Mouse (Mus musculus) megakaryocyte, adult 5-6 weeks (primary cell): Measurements from ENCODE around the gene Pcolce. TPM values are rescaled to one million over a fixed set of nuclear protein-coding genes. Genes with fewer than 3 reads are reported as not detected.

Experiments
- total RNA-seq, 2 experiments: library from RNA; stranded (forward) in 1 of 2; stranded (reverse) in 1 of 2; fragments of 153-499, 151-499 nt in 1 of 2; fragments of 221-1000, 200-1000 nt in 1 of 2; gene quantifications; 2 replicates each; pipeline versions ENCODE4 v1.2.3 to v1.2.4; 2015 to 2017

Gene Pcolce
- total RNA-seq, 2 experiments from 2014 or later: 0.40 to 0.51 TPM

Other genes with a start within 250 kb of the Pcolce start
- 0.04 TPM in 1 of 2 replicates, not detected in the other for gene Zan, start 136.7 kb downstream of the Pcolce start, total RNA-seq (2015)
- gene Zan, start 136.7 kb downstream of the Pcolce start, total RNA-seq (2017): not detected in 2 replicates
- gene Pop7, start 111.3 kb downstream of the Pcolce start, total RNA-seq (2015): 20.4 and 27.5 TPM in 2 replicates
- 11.9 and 14.9 TPM in 2 replicates for gene Pop7, start 111.3 kb downstream of the Pcolce start, total RNA-seq (2017)
- 8.3 and 8.5 TPM in 2 replicates for gene Gigyf1, start 95.2 kb downstream of the Pcolce start, total RNA-seq (2015)
- gene Gigyf1, start 95.2 kb downstream of the Pcolce start, total RNA-seq (2017): 5.6 and 5.9 TPM in 2 replicates
- gene Epo, start 80.5 kb downstream of the Pcolce start, total RNA-seq (2015): not detected in 2 replicates
- gene Epo, start 80.5 kb downstream of the Pcolce start, total RNA-seq (2017): not detected in 2 replicates
- 393 and 449 TPM in 2 replicates for gene Gnb2, start 80.3 kb downstream of the Pcolce start, total RNA-seq (2015)
- gene Gnb2, start 80.3 kb downstream of the Pcolce start, total RNA-seq (2017): 377 and 389 TPM in 2 replicates
- gene Actl6b, start 60.3 kb downstream of the Pcolce start, total RNA-seq (2015): not detected in 2 replicates
- gene Actl6b, start 60.3 kb downstream of the Pcolce start, total RNA-seq (2017): not detected in 2 replicates
- 0.89 and 1.0 TPM in 2 replicates for gene Tfr2, start 43.9 kb downstream of the Pcolce start, total RNA-seq (2015)
- gene Tfr2, start 43.9 kb downstream of the Pcolce start, total RNA-seq (2017): 1.3 and 2.5 TPM in 2 replicates
- 60.5 and 64.2 TPM in 2 replicates for gene Mospd3, start 12.7 kb downstream of the Pcolce start, total RNA-seq (2015)
- 6.4 and 10.6 TPM in 2 replicates for gene Mospd3, start 12.7 kb downstream of the Pcolce start, total RNA-seq (2017)
- gene Fbxo24, start 15.2 kb upstream of the Pcolce start, total RNA-seq (2015): 0.18 TPM in 1 of 2 replicates, not detected in the other
- gene Fbxo24, start 15.2 kb upstream of the Pcolce start, total RNA-seq (2017): 0.37 TPM in 1 of 2 replicates, not detected in the other
- 76.5 and 93.0 TPM in 2 replicates for gene Lrch4, start 15.3 kb upstream of the Pcolce start, total RNA-seq (2015)
- 57.1 and 66.7 TPM in 2 replicates for gene Lrch4, start 15.3 kb upstream of the Pcolce start, total RNA-seq (2017)
- gene Gm20605, start 15.4 kb upstream of the Pcolce start, total RNA-seq (2015): 8.1 and 10.2 TPM in 2 replicates
- 5.7 and 18.8 TPM in 2 replicates for gene Gm20605, start 15.4 kb upstream of the Pcolce start, total RNA-seq (2017)
- 59.9 and 97.5 TPM in 2 replicates for gene Sap25, start 27.6 kb upstream of the Pcolce start, total RNA-seq (2015)
- 27.8 and 35.6 TPM in 2 replicates for gene Sap25, start 27.6 kb upstream of the Pcolce start, total RNA-seq (2017)
- gene Irs3, start 31.9 kb upstream of the Pcolce start, total RNA-seq (2015): not detected in 2 replicates
- not detected in 2 replicates for gene Irs3, start 31.9 kb upstream of the Pcolce start, total RNA-seq (2017)
- gene Agfg2, start 70.9 kb upstream of the Pcolce start, total RNA-seq (2015): 19.3 and 19.9 TPM in 2 replicates
- gene Agfg2, start 70.9 kb upstream of the Pcolce start, total RNA-seq (2017): 16.6 and 18.3 TPM in 2 replicates
- gene Nyap1, start 127.8 kb upstream of the Pcolce start, total RNA-seq (2015): 0.21 and 0.27 TPM in 2 replicates
- 0.84 and 1.1 TPM in 2 replicates for gene Nyap1, start 127.8 kb upstream of the Pcolce start, total RNA-seq (2017)
- 55.9 and 74.7 TPM in 2 replicates for gene Tsc22d4, start 131.9 kb upstream of the Pcolce start, total RNA-seq (2015)
- gene Tsc22d4, start 131.9 kb upstream of the Pcolce start, total RNA-seq (2017): 112 and 113 TPM in 2 replicates
- 48.6 and 55.3 TPM in 2 replicates for gene Ppp1r35, start 165.1 kb upstream of the Pcolce start, total RNA-seq (2015)
- gene Ppp1r35, start 165.1 kb upstream of the Pcolce start, total RNA-seq (2017): 34.1 and 40.1 TPM in 2 replicates
- 20.9 and 24.0 TPM in 2 replicates for gene Mepce, start 173.9 kb upstream of the Pcolce start, total RNA-seq (2015)
- 16.2 and 22.8 TPM in 2 replicates for gene Mepce, start 173.9 kb upstream of the Pcolce start, total RNA-seq (2017)
- 6.4 and 10.0 TPM in 2 replicates for gene Zcwpw1, start 174.0 kb upstream of the Pcolce start, total RNA-seq (2015)
- 16.1 and 18.1 TPM in 2 replicates for gene Zcwpw1, start 174.0 kb upstream of the Pcolce start, total RNA-seq (2017)
- 65.2 and 103 TPM in 2 replicates for gene Pilra, start 222.5 kb upstream of the Pcolce start, total RNA-seq (2015)
- gene Pilra, start 222.5 kb upstream of the Pcolce start, total RNA-seq (2017): 95.8 and 100 TPM in 2 replicates
- gene Pilrb1, start 244.3 kb upstream of the Pcolce start, total RNA-seq (2015): 94.9 and 109 TPM in 2 replicates
- gene Pilrb1, start 244.3 kb upstream of the Pcolce start, total RNA-seq (2017): 82.8 and 86.5 TPM in 2 replicates